Mouse (Mus musculus) thymus, adult 2 months (tissue): ENCODE results near the gene Cpa5. TPM values are rescaled to one million over a fixed set of nuclear protein-coding genes. Genes with fewer than 3 reads are reported as not detected.
A peak's percentile ranks its signal among the peaks of the same experiment; 100 is the strongest.

ENCODE experiments used
- DNase-seq: peaks from one replicate; pipeline ENCODE4 v3.0.0; 2021
- H3K27ac ChIP-seq: fragments of 200-500 bp; 2 replicates; pipeline ENCODE4 v1.5.1; 2012; ENCODE audit warnings: low read length, control low read depth; ENCODE audit not compliant: control insufficient read depth, insufficient read depth
- H3K27me3 ChIP-seq: fragments of 200-500 bp; 2 replicates; pipeline ENCODE4 v1.6.1; 2012; ENCODE audit warnings: mild to moderate bottlenecking, low read length, moderate library complexity, mixed read lengths; ENCODE audit not compliant: control insufficient read depth, insufficient read depth
- H3K36me3 ChIP-seq: fragments of 200-500 bp; 2 replicates; pipeline ENCODE4 v1.6.1; 2012; ENCODE audit warnings: mild to moderate bottlenecking, low read length, moderate library complexity; ENCODE audit not compliant: control insufficient read depth, insufficient read depth
- H3K4me1 ChIP-seq: fragments of 200-500 bp; replicated peaks from 2 replicates; pipeline ENCODE4 v1.6.1; 2012; ENCODE audit warnings: low read length; ENCODE audit not compliant: control insufficient read depth, insufficient read depth
- H3K4me3 ChIP-seq: fragments of 200-500 bp; 2 replicates; pipeline ENCODE4 v1.5.1; 2012; ENCODE audit warnings: mild to moderate bottlenecking, low read length, control low read depth, moderate library complexity; ENCODE audit not compliant: control insufficient read depth, insufficient read depth
- CTCF ChIP-seq: fragments of 200-500 bp; IDR thresholded peaks from 2 replicates; pipeline ENCODE4 v1.5.1; 2012; ENCODE audit warnings: mild to moderate bottlenecking, control low read depth, low read length, moderate library complexity, borderline replicate concordance; ENCODE audit not compliant: control insufficient read depth, poor library complexity, insufficient read depth; ENCODE audit errors: extremely low read depth
- POLR2A ChIP-seq: fragments of 200-500 bp; IDR thresholded peaks from 2 replicates; pipeline ENCODE4 v1.6.1; 2012; ENCODE audit warnings: mild to moderate bottlenecking, low read length, control low read depth, moderate library complexity; ENCODE audit not compliant: control insufficient read depth, poor library complexity, insufficient read depth; ENCODE audit errors: extremely low read depth
- WGBS: fragments of 180-500 bp; shearing (Covaris S2); methylation state at CpG from one replicate; pipeline ENCODE4 v1.1.7; 2018; 5-methylcytosine and 5-hydroxymethylcytosine counted together
- polyA plus RNA-seq: library from polyadenylated mRNA; depleted of rRNA; stranded (reverse); fragments of >200 nt; gene quantifications from 2 replicates; pipeline ENCODE4 v1.2.3, GENCODE M21; 2012

Gene Cpa5
- polyA plus RNA-seq, 1 experiment: not detected

DNA sequence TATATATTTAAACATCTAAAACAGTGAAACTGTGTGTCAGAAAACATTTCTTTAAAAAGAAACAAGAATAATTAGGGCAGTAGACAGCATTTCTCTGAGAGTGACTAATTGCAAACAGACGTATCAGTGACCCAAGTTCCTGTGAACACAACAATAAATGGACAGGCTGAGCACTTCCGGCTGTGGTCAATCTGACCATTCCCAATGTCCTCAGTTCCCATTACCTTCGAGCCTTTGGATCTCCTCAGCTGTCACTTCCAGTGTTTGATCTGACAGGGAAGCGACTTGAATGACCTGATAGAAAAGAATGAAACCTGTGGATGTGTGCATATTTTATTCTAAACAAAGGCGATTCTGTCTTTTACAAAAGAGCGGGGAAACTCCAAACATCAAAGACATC, 55.2 kb downstream of the Cpa5 start:
- Histone ChIP-seq H3K36me3 (no peaks in the 10 kb centered on the region), H3K27ac (no peak overlapping the region), H3K27me3 (no peaks in the 10 kb centered on the region), H3K4me3 (no peak overlapping the region), H3K4me1 (no peaks in the 10 kb centered on the region)
- 97% methylated on average over 6 of the region's 6 CpGs for WGBS
- TF ChIP-seq CTCF: no peak
- TF ChIP-seq POLR2A: no peak
- DNase-seq: no peak

DNA sequence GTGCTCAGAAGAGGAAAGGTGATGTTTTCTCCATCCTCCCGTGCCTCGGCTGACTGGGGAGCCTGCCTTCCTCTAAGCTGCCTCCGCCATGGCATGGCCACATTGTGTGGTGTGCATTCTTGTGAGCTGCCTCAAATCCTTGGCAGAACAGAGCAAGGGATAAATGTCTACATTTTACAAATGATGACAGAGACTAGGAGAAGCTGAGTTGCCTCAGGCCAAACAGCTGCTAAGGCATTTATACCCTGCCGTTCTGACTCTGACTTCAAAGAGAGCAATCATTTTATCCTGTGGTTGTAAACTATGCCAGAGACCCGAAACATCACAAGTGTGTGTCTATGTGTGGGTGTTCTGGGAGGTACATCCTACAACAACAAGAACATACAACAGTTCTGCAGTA, 56.8 kb downstream of the Cpa5 start:
- 82% methylated on average over 5 of the region's 5 CpGs for WGBS
- Histone ChIP-seq H3K27me3 (no peaks in the 10 kb centered on the region), H3K4me1 (peaks cover 3% of the 10 kb centered on the region), H3K36me3 (no peaks in the 10 kb centered on the region), H3K4me3 (no peak overlapping the region), H3K27ac (no peak overlapping the region)
- TF ChIP-seq CTCF (no peak), POLR2A (no peak)
- no peak for DNase-seq

DNA sequence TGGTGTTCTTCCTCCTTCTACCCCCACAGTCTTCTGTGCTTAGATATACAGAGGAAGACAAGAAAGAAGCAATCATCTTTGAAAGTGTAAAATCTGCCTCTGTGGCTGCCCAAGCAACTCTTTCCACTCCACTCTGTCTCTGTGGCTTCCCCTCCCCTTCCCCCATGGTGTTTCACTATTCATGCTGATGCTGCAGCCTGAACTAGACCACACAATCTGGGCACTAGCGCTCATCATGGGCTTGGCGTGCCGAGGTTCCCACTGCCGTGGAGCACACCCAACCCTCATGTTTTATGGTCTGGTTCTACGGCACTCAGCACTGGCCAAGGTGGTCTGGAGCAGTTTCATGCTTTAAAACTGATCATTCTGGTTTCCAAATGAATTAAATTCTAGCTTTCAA, 60.9 kb downstream of the Cpa5 start:
- no peaks in the 10 kb centered on the region for H3K27me3 ChIP-seq
- no peak overlapping the region for H3K4me3 ChIP-seq
- H3K27ac ChIP-seq: no peak overlapping the region
- 50% methylated on average over 5 of the region's 5 CpGs for WGBS
- peaks cover 3% of the 10 kb centered on the region for H3K4me1 ChIP-seq
- no peaks in the 10 kb centered on the region for H3K36me3 ChIP-seq
- peak; percentile 16 for DNase-seq
- no peak for TF ChIP-seq CTCF
- no peak for TF ChIP-seq POLR2A

DNA sequence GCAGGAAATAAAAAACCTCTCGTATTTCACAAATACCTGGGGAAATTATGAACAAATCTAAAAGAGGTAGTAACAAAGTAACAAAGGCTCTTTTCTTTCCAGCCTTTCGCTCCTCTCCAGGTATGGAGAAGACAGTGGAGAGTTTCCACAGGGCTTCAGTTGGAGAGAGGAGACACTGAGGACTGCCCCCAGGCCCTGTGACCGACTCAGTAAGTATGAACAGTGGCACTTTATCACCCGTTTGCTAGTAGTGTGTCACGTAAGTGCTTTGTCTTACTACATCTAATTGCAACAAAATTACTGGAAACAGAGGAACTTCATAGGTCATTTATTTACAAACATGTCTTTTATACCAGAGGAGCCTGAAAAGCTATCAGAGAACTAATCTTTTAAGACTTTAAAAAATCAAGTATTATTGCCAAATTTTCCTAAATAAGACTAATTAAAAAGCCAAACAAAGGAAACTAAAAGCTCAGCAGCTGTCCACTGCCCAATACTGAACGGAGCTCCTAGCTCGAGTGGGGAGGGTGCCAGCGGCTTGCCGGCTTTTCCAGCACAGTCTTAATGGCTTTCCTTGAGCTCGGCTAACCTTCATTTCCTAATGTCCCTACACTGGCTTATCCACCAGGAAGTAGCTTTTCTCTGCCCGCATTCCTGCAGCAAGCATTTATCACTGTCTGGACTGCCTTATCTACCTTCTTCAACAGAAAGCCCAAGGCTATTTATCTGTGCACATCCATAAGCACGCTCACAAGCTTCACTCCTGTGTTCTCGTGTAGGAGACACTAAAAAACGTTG, 63.2 kb downstream of the Cpa5 start:
- Histone ChIP-seq H3K4me1 (peaks cover 3% of the 10 kb centered on the region), H3K4me3 (no peak overlapping the region), H3K36me3 (no peaks in the 10 kb centered on the region), H3K27ac (no peak overlapping the region), H3K27me3 (no peaks in the 10 kb centered on the region)
- 92% methylated on average over 14 of the region's 14 CpGs for WGBS
- TF ChIP-seq CTCF (no peak), POLR2A (no peak)
- DNase-seq: no peak

DNA sequence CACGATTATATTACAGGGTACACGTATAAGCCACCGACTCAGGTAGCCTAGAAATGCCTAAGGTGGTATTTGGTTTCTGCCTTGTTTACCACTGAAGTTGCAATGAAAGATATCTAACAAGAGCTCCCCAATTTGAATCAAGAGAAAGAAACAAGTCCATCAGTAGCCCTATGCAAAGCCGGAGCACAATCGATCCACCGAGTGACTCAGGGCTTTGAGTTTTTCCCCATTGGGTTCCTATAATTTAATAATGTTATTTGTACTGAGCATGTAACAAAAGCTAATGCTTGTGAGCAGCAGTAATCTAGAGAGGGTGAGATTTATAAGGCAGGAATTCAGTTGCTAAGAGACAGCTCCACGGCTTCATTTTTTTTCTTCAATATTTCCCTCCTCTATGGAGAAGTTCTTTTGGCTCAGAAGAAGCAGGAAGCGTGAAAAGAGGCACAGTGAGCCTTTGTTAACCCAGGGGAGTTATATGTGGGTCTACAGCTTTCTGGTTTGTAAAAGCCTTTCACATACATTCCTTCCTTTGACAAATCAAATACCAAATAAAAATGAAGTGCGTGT, 64.0 kb downstream of the Cpa5 start:
- TF ChIP-seq POLR2A (no peak), CTCF (no peak)
- H3K27ac ChIP-seq: no peak overlapping the region
- H3K4me3 ChIP-seq: no peak overlapping the region
- no peaks in the 10 kb centered on the region for H3K36me3 ChIP-seq
- H3K27me3 ChIP-seq: no peaks in the 10 kb centered on the region
- WGBS: 87% methylated on average over 9 of the region's 9 CpGs
- H3K4me1 ChIP-seq: peaks cover 3% of the 10 kb centered on the region
- DNase-seq: no peak

DNA sequence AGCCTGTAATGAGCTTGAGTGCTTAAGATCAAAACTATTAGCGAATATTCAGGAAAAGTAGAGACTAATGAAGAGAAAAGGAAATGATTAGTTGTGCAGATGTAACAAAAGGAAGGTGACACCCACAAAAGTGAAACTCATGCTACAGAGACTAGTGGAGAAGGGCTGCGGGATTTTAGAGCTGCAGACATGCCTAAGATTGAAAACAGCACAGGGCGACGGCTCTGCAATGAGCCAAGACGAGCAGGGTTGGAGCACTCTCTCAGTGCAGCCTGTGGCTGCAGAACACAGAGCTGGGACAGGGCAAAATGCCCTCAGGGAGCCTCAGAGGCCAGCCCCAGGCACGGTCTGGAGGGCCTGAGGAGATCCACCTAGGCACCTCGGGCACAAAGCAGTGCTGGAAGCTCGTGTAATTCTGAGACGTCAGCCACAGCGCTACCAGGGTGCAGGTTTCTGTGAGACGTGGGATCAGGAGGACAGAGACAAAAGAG, 64.5 kb downstream of the Cpa5 start:
- Histone ChIP-seq H3K27ac (no peak overlapping the region), H3K4me1 (peaks cover 3% of the 10 kb centered on the region), H3K27me3 (no peaks in the 10 kb centered on the region), H3K4me3 (no peak overlapping the region), H3K36me3 (no peaks in the 10 kb centered on the region)
- no peak for DNase-seq
- TF ChIP-seq CTCF (no peak), POLR2A (no peak)
- WGBS: 67% methylated on average over 11 of the region's 11 CpGs

DNA sequence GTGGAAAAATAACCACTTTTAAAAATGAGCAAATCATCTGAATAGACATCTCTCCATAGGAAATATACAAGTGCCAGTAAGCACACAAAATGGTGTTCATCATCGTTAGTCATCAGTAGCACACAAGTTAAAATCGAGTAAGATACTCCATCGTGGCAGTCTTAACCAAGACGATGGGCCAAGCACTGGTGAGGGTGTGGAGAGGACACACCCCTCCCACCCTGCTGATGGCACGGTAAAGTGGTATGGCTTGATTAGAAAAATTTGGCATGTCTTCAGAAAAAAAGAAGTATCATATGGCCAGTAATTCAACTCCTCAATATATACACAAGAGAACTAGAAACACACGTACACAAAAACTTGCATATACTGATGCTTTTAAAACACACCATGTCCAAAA, 65.7 kb downstream of the Cpa5 start:
- 96% methylated on average over 6 of the region's 6 CpGs for WGBS
- no peak for TF ChIP-seq POLR2A
- H3K27me3 ChIP-seq: no peaks in the 10 kb centered on the region
- H3K4me1 ChIP-seq: peaks cover 3% of the 10 kb centered on the region
- H3K36me3 ChIP-seq: no peaks in the 10 kb centered on the region
- no peak overlapping the region for H3K4me3 ChIP-seq
- DNase-seq: no peak
- no peak overlapping the region for H3K27ac ChIP-seq
